Mouse (Mus musculus): ENCODE data around the gene Plpp4.

Gene Plpp4

GRCm38 (mm10) chr7:129301622-129302021, 44.8 kb downstream of the Plpp4 start:
- in situ Hi-C loops (cut with MboI, MseI) = no loop called here

- in situ Hi-C loops (cut with MboI, MseI) = no loop called here
Measured at GRCm38 (mm10) chr7:129303356-129303755, 46.5 kb downstream of the Plpp4 start.

GRCm38 (mm10) chr7:129307042-129307825, 50.4 kb downstream of the Plpp4 start:
- in situ Hi-C loops (cut with MboI, MseI) = no loop called here

GRCm38 (mm10) chr7:129308661-129309060, 51.8 kb downstream of the Plpp4 start:
- in situ Hi-C loops (cut with MboI, MseI) = no loop called here

- in situ Hi-C loops (cut with MboI, MseI) = no loop called here
Measured at GRCm38 (mm10) chr7:129312521-129312920, 55.7 kb downstream of the Plpp4 start.

GRCm38 (mm10) chr7:129313969-129314368, 57.1 kb downstream of the Plpp4 start:
- in situ Hi-C loops (cut with MboI, MseI) = no loop called here

- in situ Hi-C loops (cut with MboI, MseI) = no loop called here
Measured at GRCm38 (mm10) chr7:129340096-129340495, 83.3 kb downstream of the Plpp4 start.

- in situ Hi-C loops (cut with MboI, MseI) = no loop called here
Measured at GRCm38 (mm10) chr7:129355561-129355960, 98.7 kb downstream of the Plpp4 start.

- in situ Hi-C loops (cut with MboI, MseI) = no loop called here
Measured at GRCm38 (mm10) chr7:129375306-129375705, 118.5 kb downstream of the Plpp4 start.

- in situ Hi-C loops (cut with MboI, MseI) = no loop called here
Measured at GRCm38 (mm10) chr7:129385149-129385548, 128.3 kb downstream of the Plpp4 start.

- in situ Hi-C loops (cut with MboI, MseI) = no loop called here
Measured at GRCm38 (mm10) chr7:129392835-129393489, 136.1 kb downstream of the Plpp4 start.

- in situ Hi-C loops (cut with MboI, MseI) = no loop called here
Measured at GRCm38 (mm10) chr7:129396561-129396960, 139.7 kb downstream of the Plpp4 start.

GRCm38 (mm10) chr7:129399071-129399470, 142.2 kb downstream of the Plpp4 start:
- in situ Hi-C loops (cut with MboI, MseI) = no loop called here

GRCm38 (mm10) chr7:129402695-129403364, 146.0 kb downstream of the Plpp4 start:
- in situ Hi-C loops (cut with MboI, MseI) = no loop called here

- in situ Hi-C loops (cut with MboI, MseI) = no loop called here
Measured at GRCm38 (mm10) chr7:129406069-129406468, 149.2 kb downstream of the Plpp4 start.

GRCm38 (mm10) chr7:129412695-129413094, 155.9 kb downstream of the Plpp4 start:
- in situ Hi-C loops (cut with MboI, MseI) = no loop called here

- in situ Hi-C loops (cut with MboI, MseI) = no loop called here
Measured at GRCm38 (mm10) chr7:129415179-129415578, 158.3 kb downstream of the Plpp4 start.

GRCm38 (mm10) chr7:129421181-129421580, 164.3 kb downstream of the Plpp4 start:
- in situ Hi-C loops (cut with MboI, MseI) = no loop called here

GRCm38 (mm10) chr7:129425554-129425953, 168.7 kb downstream of the Plpp4 start:
- in situ Hi-C loops (cut with MboI, MseI) = no loop called here

- in situ Hi-C loops (cut with MboI, MseI) = no loop called here
Measured at GRCm38 (mm10) chr7:129428794-129429193, 172.0 kb downstream of the Plpp4 start.

- in situ Hi-C loops (cut with MboI, MseI) = no loop called here
Measured at GRCm38 (mm10) chr7:129429903-129430302, 173.1 kb downstream of the Plpp4 start.

Data from T-helper 2 cell (primary cell).